Mouse (Mus musculus) intestine, embryonic 16.5 days (tissue): ENCODE results near the gene Cabcoco1. TPM values are rescaled to one million over a fixed set of nuclear protein-coding genes. Genes with fewer than 3 reads are reported as not detected.

Experiments
- polyA plus RNA-seq: library from polyadenylated mRNA; unstranded; fragments of >200 nt; fragmentation: Nextera tagmentation; extraction: Ambion mirVana; gene quantifications from 2 replicates; pipeline ENCODE4 v1.2.1, GENCODE M21; 2015

Cabcoco1 gene
- polyA plus RNA-seq, 1 experiment from 2014 or later = 8.4 TPM

Other genes starting within 250 kb of the Cabcoco1 start
- 7.6 and 8.1 TPM in 2 replicates for gene Tmem26, start 181.8 kb upstream of the Cabcoco1 start, polyA plus RNA-seq